Mouse (Mus musculus): ENCODE results near the gene Lhx3.

DNA sequence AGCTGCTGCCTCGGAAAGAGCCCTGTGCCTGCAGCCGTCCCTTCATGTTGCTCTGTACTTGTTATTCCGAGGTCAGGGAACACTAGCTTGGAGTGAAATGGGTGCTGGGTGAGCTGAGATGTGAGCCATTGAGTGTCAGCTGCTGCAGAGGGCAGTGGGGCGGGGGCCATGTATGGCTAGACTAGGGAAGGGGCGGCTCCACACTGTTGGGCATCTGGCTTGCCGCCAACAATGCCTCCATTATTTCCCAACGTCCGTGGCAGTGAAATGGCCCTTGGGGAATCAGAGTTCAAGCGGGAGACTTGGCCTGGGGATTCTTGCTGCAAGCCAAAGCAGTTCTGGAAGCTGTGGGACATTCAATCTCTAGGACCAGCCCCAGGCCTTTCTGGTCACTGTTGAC is 530 bp downstream of the Lhx3 start:
- TF ChIP-seq CTCF (IDR thresholded peaks at IDR 0.05; ENCODE audit: low read depth, low read length) (no peak), POLR2A (IDR thresholded peaks at IDR 0.05; ENCODE audit: borderline replicate concordance, low read depth, low read length) (no peak)
